Mouse (Mus musculus): ENCODE data around the gene Golga4. TPM values are rescaled to one million over a fixed set of nuclear protein-coding genes. Genes with fewer than 3 reads are reported as not detected.
A peak's percentile ranks its signal among the peaks of the same experiment; 100 is the strongest.
"Not testable (repeated sequence)": the region's sequence is repeated elsewhere in the genome, so short reads cannot be mapped to it uniquely, and the experiment has no call there.

Golga4 gene
- polyA plus RNA-seq, 1 experiment from 2014 or later = 50.6 TPM

DNA sequence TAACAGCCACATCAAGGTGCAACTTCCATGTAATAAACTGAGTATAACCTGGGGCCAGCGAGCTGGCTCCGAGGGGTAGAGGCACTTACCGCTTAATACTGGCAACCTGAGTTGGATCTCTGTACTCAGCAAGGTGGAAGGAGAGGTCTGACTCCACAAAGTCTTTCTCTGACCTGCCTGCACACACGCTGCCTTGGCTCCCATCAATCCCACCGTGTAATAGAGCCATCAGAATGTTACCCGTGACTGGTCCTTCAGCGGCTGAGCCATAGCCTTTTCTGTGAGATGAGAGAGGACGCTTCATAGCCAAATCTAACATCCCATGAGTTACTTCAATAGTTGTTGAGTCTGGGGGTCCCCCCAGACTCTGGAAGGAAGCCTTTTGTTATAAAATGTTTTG lies 87.4 kb downstream of the Golga4 start:
- H3K36me3 ChIP-seq (replicated peaks; ENCODE audit: control insufficient read depth, insufficient read depth, low read depth, low read length) = no peaks in the 10 kb centered on the region
- H3K4me2 ChIP-seq (ENCODE audit: low read depth, low read length) = no peak overlapping the region
- WGBS = 80% methylated on average over 8 of the region's 8 CpGs
- H3K27me3 ChIP-seq (ENCODE audit: control insufficient read depth, insufficient read depth, low read length) = no peaks in the 10 kb centered on the region
- DNase-seq (ENCODE audit: low spot score) (no peak), ATAC-seq (replicated peaks; ENCODE audit: insufficient number of reproducible peaks, low FRiP score, low TSS enrichment, low read depth) (no peak)
- no peaks in the 10 kb centered on the region for H3K9me3 ChIP-seq (replicated peaks; ENCODE audit: control insufficient read depth, low read length)
- H3K4me1 ChIP-seq (ENCODE audit: control insufficient read depth, insufficient read depth, low read length) = peaks cover 3% of the 10 kb centered on the region
- no peak overlapping the region for H3K4me3 ChIP-seq (ENCODE audit: low read depth, low read length)
- H3K9ac ChIP-seq (replicated peaks; ENCODE audit: low read length) = no peak overlapping the region
- H3K27ac ChIP-seq (replicated peaks; ENCODE audit: low read depth, low read length) = peak overlapping the region; percentile 59

DNA sequence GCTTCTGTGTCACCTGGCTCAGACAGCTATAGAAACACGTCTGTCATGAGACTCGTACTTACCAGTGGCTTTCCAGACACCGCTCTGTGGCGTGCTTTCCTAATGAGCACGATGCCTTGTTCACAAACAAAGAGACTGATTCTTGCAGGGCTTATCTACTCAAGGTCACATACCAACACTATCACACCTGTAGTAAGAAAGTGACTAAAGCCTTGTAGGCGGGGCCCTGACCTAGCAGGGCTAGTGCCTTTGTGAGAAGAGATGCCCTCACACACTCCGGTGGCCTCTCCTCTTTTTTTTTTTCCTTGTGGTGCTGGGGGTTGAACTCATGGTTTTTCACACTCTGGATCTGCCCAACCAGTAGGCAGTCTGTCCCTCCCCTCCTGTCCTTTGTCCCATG lies 90.7 kb downstream of the Golga4 start:
- H3K4me3 ChIP-seq (ENCODE audit: low read depth, low read length) = no peak overlapping the region
- DNase-seq (ENCODE audit: low spot score) = no peak
- WGBS = 87% methylated on average over 7 of the region's 7 CpGs
- H3K4me1 ChIP-seq (ENCODE audit: control insufficient read depth, insufficient read depth, low read length) = peaks cover 3% of the 10 kb centered on the region
- no peak overlapping the region for H3K27ac ChIP-seq (replicated peaks; ENCODE audit: low read depth, low read length)
- no peaks in the 10 kb centered on the region for H3K27me3 ChIP-seq (ENCODE audit: control insufficient read depth, insufficient read depth, low read length)
- no peaks in the 10 kb centered on the region for H3K36me3 ChIP-seq (replicated peaks; ENCODE audit: control insufficient read depth, insufficient read depth, low read depth, low read length)
- H3K9me3 ChIP-seq (replicated peaks; ENCODE audit: control insufficient read depth, low read length) = no peaks in the 10 kb centered on the region
- H3K9ac ChIP-seq (replicated peaks; ENCODE audit: low read length) = no peak overlapping the region
- no peak overlapping the region for H3K4me2 ChIP-seq (ENCODE audit: low read depth, low read length)
- no peak for ATAC-seq (replicated peaks; ENCODE audit: insufficient number of reproducible peaks, low FRiP score, low TSS enrichment, low read depth)

GRCm38 (mm10) chr9:118600393-118600792 lies 94.3 kb downstream of the Golga4 start:
- ATAC-seq (replicated peaks; ENCODE audit: insufficient number of reproducible peaks, low FRiP score, low TSS enrichment, low read depth); H3K27me3 ChIP-seq (ENCODE audit: control insufficient read depth, insufficient read depth, low read length); H3K27ac ChIP-seq (replicated peaks; ENCODE audit: low read depth, low read length); H3K9ac ChIP-seq (replicated peaks; ENCODE audit: low read length); H3K4me1 ChIP-seq (ENCODE audit: control insufficient read depth, insufficient read depth, low read length); DNase-seq (ENCODE audit: low spot score); H3K36me3 ChIP-seq (replicated peaks; ENCODE audit: control insufficient read depth, insufficient read depth, low read depth, low read length); H3K4me3 ChIP-seq (ENCODE audit: low read depth, low read length); H3K4me2 ChIP-seq (ENCODE audit: low read depth, low read length); H3K9me3 ChIP-seq (replicated peaks; ENCODE audit: control insufficient read depth, low read length): not testable (repeated sequence)
- 94% methylated on average over 3 of the region's 3 CpGs for WGBS

GRCm38 (mm10) chr9:118602576-118602975 lies 96.5 kb downstream of the Golga4 start:
- Histone ChIP-seq H3K27ac (replicated peaks; ENCODE audit: low read depth, low read length) (no peak overlapping the region), H3K4me1 (ENCODE audit: control insufficient read depth, insufficient read depth, low read length) (peaks cover 4% of the 10 kb centered on the region; the same call in 1 of the 2 replicates), H3K27me3 (ENCODE audit: control insufficient read depth, insufficient read depth, low read length) (no peaks in the 10 kb centered on the region), H3K9me3 (replicated peaks; ENCODE audit: control insufficient read depth, low read length) (no peaks in the 10 kb centered on the region), H3K4me3 (ENCODE audit: low read depth, low read length) (no peak overlapping the region), H3K36me3 (replicated peaks; ENCODE audit: control insufficient read depth, insufficient read depth, low read depth, low read length) (no peaks in the 10 kb centered on the region), H3K9ac (replicated peaks; ENCODE audit: low read length) (no peak overlapping the region), H3K4me2 (ENCODE audit: low read depth, low read length) (no peak overlapping the region)
- 74% methylated on average over 5 of the region's 5 CpGs for WGBS
- DNase-seq (ENCODE audit: low spot score) (no peak), ATAC-seq (replicated peaks; ENCODE audit: insufficient number of reproducible peaks, low FRiP score, low TSS enrichment, low read depth) (no peak)

DNA sequence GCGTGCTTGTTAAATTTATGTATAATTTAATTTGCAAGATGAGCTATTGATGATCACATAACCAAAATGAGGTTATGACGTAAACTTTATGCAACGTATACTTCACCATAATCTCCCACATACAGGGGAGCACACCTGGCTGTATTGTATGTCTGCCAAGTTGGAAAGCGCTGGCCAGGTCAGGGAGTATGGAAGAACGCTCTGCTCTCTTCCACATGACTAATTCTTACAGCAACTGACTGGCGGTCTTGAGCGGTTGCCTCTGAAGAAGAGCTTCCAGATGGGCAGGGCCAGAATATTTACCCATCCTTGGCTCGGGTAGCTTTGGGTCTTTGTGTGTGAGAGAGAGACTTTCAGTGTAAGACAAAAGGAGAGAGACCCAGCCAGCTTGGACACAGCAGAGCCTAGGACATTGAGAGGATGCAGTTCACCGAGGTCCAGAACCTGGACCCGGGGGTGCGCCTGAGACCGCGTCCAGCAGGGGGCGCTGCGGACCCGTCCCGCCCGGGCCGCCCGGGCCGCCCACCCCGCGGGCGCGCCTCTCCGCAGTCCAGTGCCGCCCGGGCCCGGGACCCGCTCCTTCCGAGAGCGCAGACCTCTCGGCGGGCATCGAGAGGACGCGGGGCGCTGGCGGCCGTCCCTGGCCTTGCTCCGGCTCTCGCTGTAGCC lies 100.2 kb downstream of the Golga4 start, which contains the start of gene Itga9:
Itga9 (plus strand) TSS at position 543 of the 669 bp plus-strand sequence.
- Histone ChIP-seq H3K36me3 (replicated peaks; ENCODE audit: control insufficient read depth, insufficient read depth, low read depth, low read length) (no peaks in the 10 kb centered on the region), H3K9me3 (replicated peaks; ENCODE audit: control insufficient read depth, low read length) (no peaks in the 10 kb centered on the region), H3K4me1 (ENCODE audit: control insufficient read depth, insufficient read depth, low read length) (peaks cover 4% of the 10 kb centered on the region; the same call in 1 of the 2 replicates), H3K27me3 (ENCODE audit: control insufficient read depth, insufficient read depth, low read length) (no peaks in the 10 kb centered on the region), H3K4me2 (ENCODE audit: low read depth, low read length) (peak within 1 kb of the TSS; percentile 95), H3K27ac (replicated peaks; ENCODE audit: low read depth, low read length) (peak within 1 kb of the TSS; percentile 78), H3K9ac (replicated peaks; ENCODE audit: low read length) (peak within 1 kb of the TSS; percentile 91), H3K4me3 (ENCODE audit: low read depth, low read length) (peak within 1 kb of the TSS; percentile 79)
- 12% methylated on average over 40 of the region's 42 CpGs for WGBS
- DNase-seq (ENCODE audit: low spot score) (peak; percentile 87), ATAC-seq (replicated peaks; ENCODE audit: insufficient number of reproducible peaks, low FRiP score, low TSS enrichment, low read depth) (peak; percentile 84)

- WGBS = under 1% methylated on average over 58 of the region's 68 CpGs
- H3K36me3 ChIP-seq (replicated peaks; ENCODE audit: control insufficient read depth, insufficient read depth, low read depth, low read length) = no peaks in the 10 kb centered on the region
- no peaks in the 10 kb centered on the region for H3K27me3 ChIP-seq (ENCODE audit: control insufficient read depth, insufficient read depth, low read length)
- peak; percentile 42 for DNase-seq (ENCODE audit: low spot score)
- no peaks in the 10 kb centered on the region for H3K9me3 ChIP-seq (replicated peaks; ENCODE audit: control insufficient read depth, low read length)
- peak overlapping the region; percentile 95 for H3K4me2 ChIP-seq (ENCODE audit: low read depth, low read length)
- H3K9ac ChIP-seq (replicated peaks; ENCODE audit: low read length) = peak overlapping the region; percentile 91
- H3K4me1 ChIP-seq (ENCODE audit: control insufficient read depth, insufficient read depth, low read length) = peaks cover 4% of the 10 kb centered on the region; the same call in 1 of the 2 replicates
- H3K4me3 ChIP-seq (ENCODE audit: low read depth, low read length) = peak overlapping the region; percentile 79
- ATAC-seq (replicated peaks; ENCODE audit: insufficient number of reproducible peaks, low FRiP score, low TSS enrichment, low read depth) = peak; percentile 53
- peak overlapping the region; percentile 78 for H3K27ac ChIP-seq (replicated peaks; ENCODE audit: low read depth, low read length)
Observed at GRCm38 (mm10) chr9:118606817-118607371, 100.8 kb downstream of the Golga4 start.

GRCm38 (mm10) chr9:118607701-118608401 lies 101.8 kb downstream of the Golga4 start:
- Histone ChIP-seq H3K27me3 (ENCODE audit: control insufficient read depth, insufficient read depth, low read length) (no peaks in the 10 kb centered on the region), H3K4me1 (ENCODE audit: control insufficient read depth, insufficient read depth, low read length) (peaks cover 4% of the 10 kb centered on the region; the same call in 1 of the 2 replicates), H3K9ac (replicated peaks; ENCODE audit: low read length) (peak overlapping the region; percentile 15; the same call in 1 of the 2 replicates), H3K4me3 (ENCODE audit: low read depth, low read length) (peak overlapping the region; percentile 79), H3K36me3 (replicated peaks; ENCODE audit: control insufficient read depth, insufficient read depth, low read depth, low read length) (no peaks in the 10 kb centered on the region), H3K4me2 (ENCODE audit: low read depth, low read length) (peak overlapping the region; percentile 95), H3K27ac (replicated peaks; ENCODE audit: low read depth, low read length) (no peak overlapping the region), H3K9me3 (replicated peaks; ENCODE audit: control insufficient read depth, low read length) (no peaks in the 10 kb centered on the region)
- DNase-seq (ENCODE audit: low spot score) (peak; percentile 43), ATAC-seq (replicated peaks; ENCODE audit: insufficient number of reproducible peaks, low FRiP score, low TSS enrichment, low read depth) (no peak)
- WGBS = 43% methylated on average over 16 of the region's 16 CpGs

DNA sequence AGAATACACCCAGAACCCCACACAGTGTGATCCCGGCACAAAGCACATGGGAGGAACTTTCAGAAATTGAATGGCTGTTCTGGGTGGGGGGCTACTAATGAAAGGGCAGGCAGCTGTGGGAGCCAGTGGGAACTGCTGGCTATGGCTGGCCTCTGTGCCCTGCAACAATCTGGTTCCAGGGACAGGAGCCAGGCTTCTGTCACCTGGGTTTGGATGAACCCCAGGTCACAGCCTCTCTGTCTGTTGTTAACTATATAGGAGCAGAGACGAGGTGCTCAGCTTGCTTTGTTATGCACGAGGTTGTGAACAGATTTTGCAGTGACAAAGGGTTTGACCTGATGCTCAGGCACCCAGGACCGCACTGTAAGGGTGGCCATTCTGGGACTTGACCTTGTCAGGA lies 102.5 kb downstream of the Golga4 start:
- no peaks in the 10 kb centered on the region for H3K27me3 ChIP-seq (ENCODE audit: control insufficient read depth, insufficient read depth, low read length)
- H3K9me3 ChIP-seq (replicated peaks; ENCODE audit: control insufficient read depth, low read length) = no peaks in the 10 kb centered on the region
- WGBS = 38% methylated on average over 4 of the region's 4 CpGs
- H3K4me3 ChIP-seq (ENCODE audit: low read depth, low read length) = no peak overlapping the region
- ATAC-seq (replicated peaks; ENCODE audit: insufficient number of reproducible peaks, low FRiP score, low TSS enrichment, low read depth) (no peak), DNase-seq (ENCODE audit: low spot score) (no peak)
- H3K4me1 ChIP-seq (ENCODE audit: control insufficient read depth, insufficient read depth, low read length) = peaks cover 4% of the 10 kb centered on the region; the same call in 1 of the 2 replicates
- no peaks in the 10 kb centered on the region for H3K36me3 ChIP-seq (replicated peaks; ENCODE audit: control insufficient read depth, insufficient read depth, low read depth, low read length)
- H3K27ac ChIP-seq (replicated peaks; ENCODE audit: low read depth, low read length) = no peak overlapping the region
- H3K9ac ChIP-seq (replicated peaks; ENCODE audit: low read length) = no peak overlapping the region
- no peak overlapping the region for H3K4me2 ChIP-seq (ENCODE audit: low read depth, low read length)
